Mouse (Mus musculus): Measurements from ENCODE around the gene Prkra.

Gene Prkra

GRCm38 (mm10) chr2:76647883-76648570 is at the start of gene Prkra, which contains the start of gene Pjvk:
Prkra (minus strand) TSS chr2:76648015.
Pjvk (plus strand) TSS chr2:76648476.
- peak; percentile 99 for DNase-seq

- peak; percentile 40 for DNase-seq
These were observed 47.5 kb upstream of the Prkra start for GRCm38 (mm10) chr2:76695290-76695689.

GRCm38 (mm10) chr2:76693765-76694164 is 46.0 kb upstream of the Prkra start:
- no peak for DNase-seq

GRCm38 (mm10) chr2:76690436-76691204 is 42.8 kb upstream of the Prkra start:
- peak; percentile 82 for DNase-seq

GRCm38 (mm10) chr2:76688162-76688561 is 40.3 kb upstream of the Prkra start:
- DNase-seq = no peak

GRCm38 (mm10) chr2:76687608-76688007 is 39.8 kb upstream of the Prkra start:
- no peak for DNase-seq

- no peak for DNase-seq
These were observed 39.2 kb upstream of the Prkra start for GRCm38 (mm10) chr2:76686986-76687385.

- DNase-seq = no peak
These were observed 34.5 kb upstream of the Prkra start for GRCm38 (mm10) chr2:76682301-76682700.

- DNase-seq = no peak
These were observed 28.8 kb upstream of the Prkra start for GRCm38 (mm10) chr2:76676401-76677226.

GRCm38 (mm10) chr2:76675949-76676348 is 28.1 kb upstream of the Prkra start:
- no peak for DNase-seq

GRCm38 (mm10) chr2:76675451-76675850 is 27.6 kb upstream of the Prkra start:
- no peak for DNase-seq

- DNase-seq = peak; percentile 92
These were observed 27.1 kb upstream of the Prkra start, which contains the start of gene Plekha3 for GRCm38 (mm10) chr2:76674725-76675427. Plekha3 (plus strand) TSS chr2:76675281.

- peak; percentile 77 for DNase-seq
These were observed 25.8 kb upstream of the Prkra start for GRCm38 (mm10) chr2:76673472-76674081.

GRCm38 (mm10) chr2:76672966-76673392 is 25.2 kb upstream of the Prkra start, which contains the start of gene Fkbp7:
Fkbp7 (minus strand) TSS chr2:76673116.
- peak; percentile 95 for DNase-seq

GRCm38 (mm10) chr2:76672134-76672745 is 24.4 kb upstream of the Prkra start:
- no peak for DNase-seq

GRCm38 (mm10) chr2:76671641-76672040 is 23.8 kb upstream of the Prkra start:
- DNase-seq = no peak

GRCm38 (mm10) chr2:76667200-76667599 is 19.4 kb upstream of the Prkra start:
- DNase-seq = no peak

GRCm38 (mm10) chr2:76665531-76665930 is 17.7 kb upstream of the Prkra start:
- DNase-seq = peak; percentile 34

GRCm38 (mm10) chr2:76659419-76659818 is 11.6 kb upstream of the Prkra start:
- no peak for DNase-seq

- DNase-seq = no peak
These were observed 10.7 kb upstream of the Prkra start for GRCm38 (mm10) chr2:76658551-76658950.

GRCm38 (mm10) chr2:76655982-76656381 is 8.2 kb upstream of the Prkra start:
- no peak for DNase-seq

All from kidney, postnatal 14 days (tissue).